Mouse (Mus musculus) right cerebral cortex, postnatal 25 days (tissue): ENCODE measurements around the gene Gm20683.

Experiments
- DNase-seq: peaks from one replicate; pipeline ENCODE4 v3.0.0; 2022

The Gm20683 gene

DNA sequence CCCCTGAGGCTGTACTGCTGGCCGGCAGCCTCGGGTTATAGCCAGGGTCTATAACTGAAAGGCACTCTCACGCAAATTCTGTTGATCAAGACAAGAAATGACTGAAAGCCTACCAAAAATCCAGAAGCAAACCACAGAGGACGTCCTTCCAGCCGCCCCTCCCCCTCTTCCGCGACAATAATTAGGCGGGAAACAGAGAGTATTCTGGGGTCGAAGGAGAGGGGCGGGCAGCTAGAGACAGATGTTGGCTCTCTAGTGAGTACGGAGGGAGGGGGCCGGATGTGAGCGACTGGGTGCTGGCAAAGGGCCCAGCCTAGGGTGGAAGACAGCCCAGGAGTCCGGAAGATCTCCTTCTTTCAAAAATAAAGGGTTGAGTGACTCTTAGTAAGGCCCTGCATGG is 48.9 kb downstream of the Gm20683 start, which contains the start of gene Fam173a:
Fam173a (minus strand) TSS at position 287 of the 400 bp plus-strand sequence.
- peak; percentile 63 for DNase-seq

DNA sequence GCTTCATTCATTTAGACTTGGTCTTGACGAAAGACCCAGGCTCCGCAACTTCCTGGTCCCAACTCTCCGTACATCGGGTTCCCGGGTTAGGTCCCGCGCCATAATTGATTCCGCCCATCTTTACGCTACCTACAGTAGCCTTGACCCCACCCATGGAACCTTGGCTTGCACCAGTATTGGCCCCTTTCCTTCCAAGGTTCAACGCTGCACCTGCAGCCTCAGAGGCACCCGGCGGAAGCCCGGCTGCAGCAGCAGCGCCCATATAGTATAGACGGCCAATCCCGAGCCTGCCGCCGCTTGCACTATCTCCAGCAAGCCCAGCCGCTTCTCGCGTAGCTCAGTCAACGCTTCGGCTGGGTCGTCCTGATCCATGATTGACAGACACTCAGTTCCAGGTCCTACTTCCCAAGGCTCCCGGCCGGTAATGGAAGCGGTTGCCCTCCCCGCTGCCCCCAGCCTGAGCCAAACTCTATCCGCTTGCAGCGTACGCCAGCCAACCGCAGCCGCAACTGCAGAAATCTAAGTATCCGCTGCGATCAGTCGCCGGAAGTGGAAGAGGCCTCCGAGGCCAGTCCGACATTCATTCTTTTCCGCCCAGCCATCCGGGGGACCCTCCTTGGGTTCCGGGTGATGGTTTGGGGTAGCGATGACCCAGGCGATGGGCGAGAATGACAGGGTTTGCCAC is 49.6 kb downstream of the Gm20683 start:
- DNase-seq: peak; percentile 82

DNA sequence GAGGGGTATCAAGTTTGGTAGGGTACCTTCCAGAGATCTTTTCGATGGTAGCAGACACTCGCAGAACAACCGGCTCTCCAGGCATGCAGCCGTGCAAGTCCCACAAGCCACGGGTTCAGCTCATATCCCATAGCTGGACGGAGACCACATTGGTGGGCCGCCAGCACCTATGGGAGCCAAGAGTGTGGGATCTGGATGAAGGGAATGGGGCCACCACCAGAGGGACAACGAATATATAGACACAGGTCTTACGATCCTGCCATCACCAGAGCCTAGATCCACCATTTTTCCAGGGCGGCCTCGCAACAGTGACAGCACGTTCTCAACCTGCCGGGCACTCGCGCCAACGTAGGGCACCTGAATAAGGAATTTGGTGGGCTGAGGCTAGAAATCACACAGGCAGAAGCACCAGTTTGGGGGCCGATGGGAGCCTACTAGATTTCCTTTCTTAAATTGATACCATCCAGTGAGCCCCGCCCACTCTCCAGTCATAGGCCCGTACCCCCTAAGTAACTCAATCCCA is 50.2 kb downstream of the Gm20683 start:
- no peak for DNase-seq

DNA sequence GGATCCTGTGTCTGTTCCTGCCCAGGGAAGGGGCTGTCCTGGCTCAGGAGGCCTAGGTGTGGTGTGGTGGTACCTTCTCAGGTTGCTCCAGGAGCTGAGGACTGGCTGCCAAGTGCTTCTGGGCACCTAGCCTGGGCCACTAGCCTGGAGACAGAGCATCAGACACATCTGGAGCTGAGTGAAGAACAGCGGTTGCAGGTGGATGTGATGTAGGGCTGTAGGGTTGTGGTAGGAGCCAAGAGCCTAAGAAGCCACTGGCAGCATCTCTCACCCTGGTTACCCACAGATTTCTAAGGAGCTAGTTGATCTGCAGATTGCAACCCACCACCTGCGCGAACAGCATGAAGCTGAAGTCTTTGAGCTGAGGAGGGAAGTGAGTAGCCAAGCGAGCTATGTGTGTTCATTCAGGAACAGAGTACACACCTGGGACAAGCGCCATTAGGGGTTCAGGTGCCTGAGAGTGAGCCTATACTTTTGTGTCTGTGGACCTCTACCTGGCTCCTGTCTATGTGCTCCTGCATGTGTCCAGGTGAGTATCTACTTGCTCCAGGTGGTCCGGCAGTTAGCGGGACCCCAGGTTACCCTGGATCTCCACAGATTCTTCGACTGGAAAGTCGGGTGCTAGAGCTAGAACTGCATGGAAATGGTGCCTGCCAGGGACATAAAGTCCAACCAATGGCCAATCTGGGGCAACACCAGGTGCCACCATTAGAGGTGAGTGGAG is 54.6 kb downstream of the Gm20683 start:
- DNase-seq: no peak

DNA sequence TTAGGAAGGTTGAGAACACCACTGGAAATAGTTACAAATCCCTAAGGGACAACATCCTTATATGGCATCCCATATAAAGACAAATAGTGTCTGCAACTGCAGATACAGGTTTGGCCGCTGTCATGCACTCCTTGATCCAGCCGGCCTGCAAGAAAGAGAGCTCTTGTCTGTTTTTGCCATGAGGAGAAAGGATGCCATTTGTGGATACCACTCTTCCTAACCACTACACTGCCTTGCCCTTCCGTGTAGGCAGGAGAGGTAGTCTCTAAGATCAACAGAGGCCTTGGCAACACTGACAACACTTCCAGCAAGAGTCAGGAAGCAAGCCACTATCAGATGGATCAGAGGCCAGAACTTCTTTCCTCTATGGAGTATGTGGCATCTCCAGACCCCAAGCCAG is 55.3 kb downstream of the Gm20683 start, which contains the start of gene Ccdc78:
Ccdc78 (plus strand) TSS at position 301 of the 400 bp plus-strand sequence.
- no peak for DNase-seq

DNA sequence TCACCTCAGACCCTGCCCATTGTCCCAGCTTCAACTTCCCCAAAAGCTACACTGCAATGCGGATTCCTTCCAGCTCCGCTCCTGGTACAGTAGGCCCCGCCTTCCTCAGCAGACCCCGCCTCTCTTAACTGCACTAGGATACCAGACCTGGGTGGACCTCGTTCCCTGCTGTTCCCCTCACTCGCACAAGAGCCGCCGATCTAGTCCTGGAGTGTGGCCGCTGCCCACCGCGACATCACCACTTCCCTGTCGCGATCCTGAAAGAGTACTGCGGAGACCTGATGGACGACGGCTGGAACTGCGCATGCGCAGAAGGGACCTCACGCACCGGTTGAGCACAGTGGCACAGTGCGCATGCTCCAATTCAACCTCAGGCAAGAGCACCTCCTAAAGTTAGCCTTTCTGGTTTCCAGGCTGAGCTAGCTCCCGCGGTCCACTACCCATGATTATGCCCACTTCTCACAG is 56.2 kb downstream of the Gm20683 start, which contains the start of gene Haghl:
Haghl (minus strand) TSS at position 393 of the 465 bp plus-strand sequence.
- DNase-seq: peak; percentile 94
